Mouse (Mus musculus): ENCODE measurements around the gene Kcnip3. TPM values are rescaled to one million over a fixed set of nuclear protein-coding genes. Genes with fewer than 3 reads are reported as not detected.

Kcnip3 gene
- polyA plus RNA-seq, 1 experiment from 2014 or later, result 2.5 TPM

- no peak overlapping the region for H3K4me3 ChIP-seq (replicated peaks)
- 2% methylated on average over 5 of the region's 5 CpGs for WGBS
- H3K27ac ChIP-seq, result no peak overlapping the region
- H3K36me3 ChIP-seq, result no peaks in the 10 kb centered on the region
- H3K9ac ChIP-seq, result no peak overlapping the region
- H3K9me3 ChIP-seq, result no peaks in the 10 kb centered on the region
- ATAC-seq (ENCODE audit: insufficient read depth, low FRiP score, low read depth), result no peak
- H3K4me2 ChIP-seq, result no peak overlapping the region
- H3K4me1 ChIP-seq, result peaks cover 7% of the 10 kb centered on the region; the same call in 1 of the 2 replicates
- no peaks in the 10 kb centered on the region; the same call in 1 of the 2 replicates for H3K27me3 ChIP-seq (replicated peaks)
Observed at GRCm38 (mm10) chr2:127453764-127454163, 68.1 kb downstream of the Kcnip3 start.

GRCm38 (mm10) chr2:127453141-127453540, 68.8 kb downstream of the Kcnip3 start:
- no peak overlapping the region for H3K4me3 ChIP-seq (replicated peaks)
- H3K36me3 ChIP-seq, result no peaks in the 10 kb centered on the region
- no peaks in the 10 kb centered on the region; the same call in 1 of the 2 replicates for H3K27me3 ChIP-seq (replicated peaks)
- H3K4me1 ChIP-seq, result peaks cover 7% of the 10 kb centered on the region; the same call in 1 of the 2 replicates
- ATAC-seq (ENCODE audit: insufficient read depth, low FRiP score, low read depth), result no peak
- H3K4me2 ChIP-seq, result no peak overlapping the region
- H3K27ac ChIP-seq, result no peak overlapping the region
- H3K9ac ChIP-seq, result no peak overlapping the region
- H3K9me3 ChIP-seq, result no peaks in the 10 kb centered on the region
- 83% methylated on average over 9 of the region's 9 CpGs for WGBS

- H3K9ac ChIP-seq, result no peak overlapping the region
- H3K27ac ChIP-seq, result no peak overlapping the region
- no peak overlapping the region for H3K4me2 ChIP-seq
- peaks cover 7% of the 10 kb centered on the region; the same call in 1 of the 2 replicates for H3K4me1 ChIP-seq
- no peak overlapping the region for H3K4me3 ChIP-seq (replicated peaks)
- H3K9me3 ChIP-seq, result no peaks in the 10 kb centered on the region
- 14% methylated on average over 6 of the region's 6 CpGs for WGBS
- no peaks in the 10 kb centered on the region for H3K36me3 ChIP-seq
- no peak for ATAC-seq (ENCODE audit: insufficient read depth, low FRiP score, low read depth)
- H3K27me3 ChIP-seq (replicated peaks), result no peaks in the 10 kb centered on the region; the same call in 1 of the 2 replicates
Observed at GRCm38 (mm10) chr2:127451748-127452147, 70.1 kb downstream of the Kcnip3 start.

- WGBS, result 23% methylated on average over 7 of the region's 7 CpGs
- H3K36me3 ChIP-seq, result no peaks in the 10 kb centered on the region
- H3K27me3 ChIP-seq (replicated peaks), result no peaks in the 10 kb centered on the region; the same call in 1 of the 2 replicates
- no peak overlapping the region for H3K4me2 ChIP-seq
- no peak overlapping the region for H3K9ac ChIP-seq
- H3K27ac ChIP-seq, result no peak overlapping the region
- peaks cover 9% of the 10 kb centered on the region; the same call in 1 of the 2 replicates for H3K4me1 ChIP-seq
- H3K4me3 ChIP-seq (replicated peaks), result no peak overlapping the region
- no peak for ATAC-seq (ENCODE audit: insufficient read depth, low FRiP score, low read depth)
- no peaks in the 10 kb centered on the region for H3K9me3 ChIP-seq
Observed at GRCm38 (mm10) chr2:127449691-127450090, 72.2 kb downstream of the Kcnip3 start.

GRCm38 (mm10) chr2:127446847-127447246, 75.0 kb downstream of the Kcnip3 start:
- no peak overlapping the region for H3K4me3 ChIP-seq (replicated peaks)
- no peaks in the 10 kb centered on the region for H3K9me3 ChIP-seq
- H3K36me3 ChIP-seq, result no peaks in the 10 kb centered on the region
- no peak overlapping the region for H3K27ac ChIP-seq
- ATAC-seq (ENCODE audit: insufficient read depth, low FRiP score, low read depth), result no peak
- H3K4me1 ChIP-seq, result peaks cover 18% of the 10 kb centered on the region; the same call in 1 of the 2 replicates
- no peak overlapping the region for H3K4me2 ChIP-seq
- 40% methylated on average over 3 of the region's 3 CpGs for WGBS
- H3K27me3 ChIP-seq (replicated peaks), result no peaks in the 10 kb centered on the region
- H3K9ac ChIP-seq, result no peak overlapping the region

GRCm38 (mm10) chr2:127444055-127444789, 77.7 kb downstream of the Kcnip3 start, which contains the start of gene Fahd2a:
TSS of gene Fahd2a (minus strand) at chr2:127444565.
- Histone ChIP-seq H3K4me2 (peak within 1 kb of the TSS; percentile 83), H3K9ac (peak within 1 kb of the TSS; percentile 48), H3K27me3 (replicated peaks) (no peaks in the 10 kb centered on the region), H3K36me3 (no peaks in the 10 kb centered on the region), H3K4me1 (peaks cover 11% of the 10 kb centered on the region; the same call in 1 of the 2 replicates), H3K27ac (peak within 1 kb of the TSS; percentile 44; the same call in 1 of the 2 replicates), H3K9me3 (no peaks in the 10 kb centered on the region), H3K4me3 (replicated peaks) (peak within 1 kb of the TSS; percentile 76)
- ATAC-seq (ENCODE audit: insufficient read depth, low FRiP score, low read depth), result peak; percentile 91
- WGBS, result 4% methylated on average over 36 of the region's 37 CpGs

- Histone ChIP-seq H3K9me3 (no peaks in the 10 kb centered on the region), H3K27me3 (replicated peaks) (no peaks in the 10 kb centered on the region), H3K36me3 (0 out of 2 replicates have a peak, but pooled peaks cover 2% of the 10 kb centered on the region), H3K9ac (no peak overlapping the region), H3K27ac (no peak overlapping the region), H3K4me3 (replicated peaks) (no peak overlapping the region), H3K4me2 (no peak overlapping the region), H3K4me1 (no peaks in the 10 kb centered on the region)
- 87% methylated on average over 5 of the region's 5 CpGs for WGBS
- no peak for ATAC-seq (ENCODE audit: insufficient read depth, low FRiP score, low read depth)
Observed at GRCm38 (mm10) chr2:127437697-127438096, 84.2 kb downstream of the Kcnip3 start.

- Histone ChIP-seq H3K27ac (no peak overlapping the region), H3K27me3 (replicated peaks) (no peaks in the 10 kb centered on the region), H3K9me3 (no peaks in the 10 kb centered on the region), H3K4me1 (no peaks in the 10 kb centered on the region), H3K36me3 (0 out of 2 replicates have a peak, but pooled peaks cover 2% of the 10 kb centered on the region), H3K4me2 (no peak overlapping the region), H3K9ac (no peak overlapping the region), H3K4me3 (replicated peaks) (no peak overlapping the region)
- 85% methylated on average over 2 of the region's 2 CpGs for WGBS
- no peak for ATAC-seq (ENCODE audit: insufficient read depth, low FRiP score, low read depth)
Observed at GRCm38 (mm10) chr2:127435554-127435953, 86.3 kb downstream of the Kcnip3 start.

GRCm38 (mm10) chr2:127435135-127435534, 86.8 kb downstream of the Kcnip3 start:
- H3K4me3 ChIP-seq (replicated peaks), result no peak overlapping the region
- no peak overlapping the region for H3K27ac ChIP-seq
- H3K36me3 ChIP-seq, result 0 out of 2 replicates have a peak, but pooled peaks cover 2% of the 10 kb centered on the region
- H3K9ac ChIP-seq, result no peak overlapping the region
- no peaks in the 10 kb centered on the region for H3K27me3 ChIP-seq (replicated peaks)
- no peak for ATAC-seq (ENCODE audit: insufficient read depth, low FRiP score, low read depth)
- no peak overlapping the region for H3K4me2 ChIP-seq
- H3K4me1 ChIP-seq, result no peaks in the 10 kb centered on the region
- no peaks in the 10 kb centered on the region for H3K9me3 ChIP-seq
- 30% methylated on average over 2 of the region's 2 CpGs for WGBS

GRCm38 (mm10) chr2:127433487-127434295, 88.2 kb downstream of the Kcnip3 start:
- peak; percentile 50; the same call in 1 of the 2 replicates for ATAC-seq (ENCODE audit: insufficient read depth, low FRiP score, low read depth)

GRCm38 (mm10) chr2:127430238-127430637, 91.7 kb downstream of the Kcnip3 start:
- no peak for ATAC-seq (ENCODE audit: insufficient read depth, low FRiP score, low read depth)
- Histone ChIP-seq H3K4me2 (no peak overlapping the region), H3K9ac (no peak overlapping the region), H3K27me3 (replicated peaks) (no peaks in the 10 kb centered on the region; the same call in 1 of the 2 replicates), H3K27ac (no peak overlapping the region), H3K36me3 (no peaks in the 10 kb centered on the region), H3K4me3 (replicated peaks) (no peak overlapping the region), H3K4me1 (no peaks in the 10 kb centered on the region), H3K9me3 (no peaks in the 10 kb centered on the region)
- WGBS, result 16% methylated on average over 3 of the region's 3 CpGs

More at GRCm38 (mm10) chr2:127433487-127434295, 88.2 kb downstream of the Kcnip3 start:
- Histone ChIP-seq H3K36me3 (0 out of 2 replicates have a peak, but pooled peaks cover 2% of the 10 kb centered on the region), H3K9me3 (no peaks in the 10 kb centered on the region), H3K27ac (no peak overlapping the region), H3K4me2 (no peak overlapping the region), H3K27me3 (replicated peaks) (no peaks in the 10 kb centered on the region), H3K4me3 (replicated peaks) (no peak overlapping the region), H3K9ac (no peak overlapping the region), H3K4me1 (no peaks in the 10 kb centered on the region)
- WGBS, result 72% methylated on average over 9 of the region's 9 CpGs
